Mouse (Mus musculus) adrenal gland (tissue): ENCODE results near the gene Olfr1420.

Experiments
- microRNA-seq, 2 experiments: library from miRNA; unstranded; fragments of <30 nt; microRNA quantifications; one replicate each; pipeline ENCODE4; 2019

Gene Olfr1420

Small RNAs within 50 kb of the gene (microRNA-seq; reads per million reads assigned to microRNA genes)
- gene Mir6994, result 2.1 to 3.2 reads per million in 2 experiments
